Mouse (Mus musculus) layer of hippocampus, postnatal 10 days (tissue): ENCODE measurements around the gene Car12. TPM values are rescaled to one million over a fixed set of nuclear protein-coding genes. Genes with fewer than 3 reads are reported as not detected.
"Not testable (repeated sequence)": the region's sequence is repeated elsewhere in the genome, so short reads cannot be mapped to it uniquely, and the experiment has no call there.

ENCODE experiments used
- DNase-seq, 2 experiments: peaks; one replicate each; pipeline ENCODE4 v3.0.0; 2021; ENCODE audit warnings: low spot score in 2 of 2
- total RNA-seq, 2 experiments: library from RNA; stranded (reverse); gene quantifications; 2 replicates each; pipeline ENCODE4 v1.2.3; 2021

Gene Car12
- total RNA-seq, 2 experiments from 2014 or later: 26.1 to 30.4 TPM

- no peak for DNase-seq
These were observed 47.5 kb downstream of the Car12 start for GRCm38 (mm10) chr9:66760991-66761390.

- no peak for DNase-seq
These were observed 55.2 kb downstream of the Car12 start for GRCm38 (mm10) chr9:66768721-66769120.

DNA sequence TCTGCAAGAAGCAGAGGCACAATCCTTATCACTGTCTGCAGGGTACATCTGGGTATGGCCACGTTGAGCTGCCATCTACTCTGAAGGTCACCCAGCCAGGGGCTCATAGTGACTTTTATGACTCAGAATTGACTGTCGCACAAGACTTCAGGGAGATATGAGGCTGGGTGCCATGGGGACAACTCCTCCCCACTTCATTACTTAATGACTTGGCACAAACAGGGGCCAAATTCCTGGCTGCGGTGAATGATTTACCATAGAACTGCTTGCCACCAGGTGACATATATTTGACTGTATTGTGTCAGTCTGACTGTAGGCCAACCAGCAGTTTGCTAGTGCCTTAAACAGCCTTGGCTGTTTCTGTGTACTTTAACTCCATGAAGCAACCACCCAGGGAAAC is 55.8 kb downstream of the Car12 start:
- DNase-seq: no peak

DNA sequence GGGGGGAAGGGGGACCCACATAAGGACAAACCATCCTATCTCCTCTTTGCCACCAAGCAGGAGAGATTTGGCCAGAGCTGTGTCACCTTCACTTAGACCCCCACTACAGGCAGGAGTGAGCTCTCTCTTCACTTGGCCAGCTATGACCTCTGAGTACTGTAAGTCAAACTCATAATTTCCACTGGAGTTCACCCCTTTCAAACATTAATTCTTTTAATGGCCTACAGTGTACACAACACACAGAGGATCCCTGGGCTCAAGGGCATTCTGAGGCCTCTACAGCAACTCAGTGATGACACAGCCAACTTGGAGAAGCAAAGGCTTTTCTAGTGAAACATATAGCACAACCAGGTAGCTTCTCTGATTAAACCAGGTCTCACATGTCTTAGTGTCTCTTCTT is 57.2 kb downstream of the Car12 start:
- DNase-seq: no peak

DNA sequence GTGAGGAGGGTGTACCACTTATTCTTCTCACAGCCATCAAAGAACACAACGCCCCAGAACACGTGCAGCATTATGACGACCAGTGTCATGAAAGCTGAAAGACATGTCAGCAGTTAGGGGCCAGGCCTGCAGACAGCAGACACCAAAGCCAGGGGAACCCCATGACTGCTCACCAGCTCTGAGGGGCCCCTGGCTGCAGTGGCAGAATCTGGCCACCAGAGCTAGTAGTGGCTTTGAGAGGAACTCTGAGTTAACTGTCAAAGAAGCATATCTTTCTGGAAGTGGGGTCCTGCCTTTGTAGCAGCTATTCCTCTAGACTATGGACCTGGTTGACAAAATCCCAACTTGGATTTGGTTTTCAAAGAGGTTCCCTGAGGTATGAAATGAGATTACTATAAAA is 71.1 kb downstream of the Car12 start:
- DNase-seq: not testable (repeated sequence)

GRCm38 (mm10) chr9:66787821-66788220 is 74.3 kb downstream of the Car12 start:
- peak in 1 of 2 experiments; percentile 32 for DNase-seq

DNA sequence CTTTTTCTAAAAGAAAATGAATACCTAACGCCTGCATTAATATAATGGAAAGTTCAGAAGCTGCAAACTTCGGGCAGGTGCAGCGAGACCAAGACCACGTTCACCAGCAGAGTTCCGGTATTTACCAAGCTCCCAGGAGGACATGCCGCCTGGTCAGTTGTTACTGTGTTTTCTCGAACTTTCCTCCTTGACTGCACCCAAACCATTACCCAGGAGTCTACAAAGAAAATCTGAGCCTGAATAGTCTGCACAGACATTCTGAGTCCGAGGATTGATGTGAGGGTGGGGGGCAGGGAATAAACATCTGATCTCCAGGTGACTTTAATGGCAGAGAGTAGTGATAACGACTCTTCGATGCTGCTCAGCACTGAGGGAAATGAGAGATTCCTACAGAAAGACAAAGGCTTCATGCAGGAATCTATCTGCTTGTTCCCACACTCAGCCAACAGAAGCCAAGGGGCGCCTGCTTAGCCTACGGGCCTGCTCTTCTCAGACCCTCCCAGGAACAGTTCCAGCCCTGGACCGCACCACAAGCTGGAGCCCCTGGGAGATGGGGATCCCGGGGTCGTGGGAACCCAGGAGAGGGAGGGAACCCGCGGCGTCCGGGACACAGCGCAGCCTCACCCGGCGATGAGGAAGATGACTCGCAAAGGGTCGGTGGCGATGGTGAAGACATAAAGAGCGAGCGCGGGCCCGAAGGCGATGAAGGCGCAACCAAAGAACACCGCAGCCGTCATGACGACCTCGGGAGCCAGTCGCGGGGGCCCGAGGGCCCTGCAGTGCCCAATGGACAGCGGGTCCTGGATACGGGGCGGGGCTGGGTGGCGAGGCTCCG is 81.4 kb downstream of the Car12 start:
- DNase-seq: no peak

GRCm38 (mm10) chr9:66795464-66796324 is 82.2 kb downstream of the Car12 start, which contains the start of gene Aph1b:
Gene Aph1b, minus strand, starts transcription at chr9:66795490.
- peak; percentile 89 to 94 for DNase-seq

GRCm38 (mm10) chr9:66796739-66797138 is 83.3 kb downstream of the Car12 start, which contains the start of gene Gm10647:
Gene Gm10647, plus strand, starts transcription at chr9:66797039.
- DNase-seq: no peak

DNA sequence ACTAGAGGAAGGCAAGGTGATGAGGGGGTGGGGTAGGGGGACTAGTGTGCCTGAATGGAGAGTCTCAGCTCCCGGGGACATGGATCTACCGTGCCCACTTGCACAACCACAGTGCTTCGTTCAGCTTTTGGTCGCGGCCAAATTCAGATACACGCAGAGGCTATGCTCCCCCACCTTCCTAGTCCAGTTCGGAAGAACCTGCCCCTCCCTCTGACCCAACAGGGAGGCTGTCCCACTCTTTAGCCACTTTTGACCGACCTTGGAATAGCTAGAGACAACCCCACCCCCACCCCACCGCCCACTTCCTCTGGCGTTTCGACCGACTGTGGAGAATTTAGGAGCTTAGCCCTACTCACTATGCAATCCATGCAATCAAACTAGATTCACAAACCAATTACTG is 88.5 kb downstream of the Car12 start:
- DNase-seq: no peak

DNA sequence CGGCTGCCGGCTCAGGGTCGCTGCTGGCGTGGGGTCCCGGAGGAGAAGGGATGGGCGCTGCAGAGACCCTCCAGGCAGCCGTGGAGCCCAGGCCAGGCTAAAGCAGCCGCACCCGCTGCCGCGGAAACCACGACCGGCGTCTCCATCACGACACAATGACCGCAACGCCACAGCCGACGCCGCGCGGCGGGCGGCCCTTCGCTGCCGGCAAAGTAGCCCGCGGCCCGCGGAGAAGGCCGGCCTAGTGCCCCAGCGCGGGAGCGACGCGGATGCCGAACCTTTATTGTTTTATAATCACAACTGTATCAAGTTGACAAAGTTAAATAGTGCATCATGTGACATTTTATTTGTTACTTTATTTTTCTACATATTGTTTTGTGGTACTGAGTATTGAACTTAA is 92.5 kb downstream of the Car12 start:
- not testable (repeated sequence) for DNase-seq

DNA sequence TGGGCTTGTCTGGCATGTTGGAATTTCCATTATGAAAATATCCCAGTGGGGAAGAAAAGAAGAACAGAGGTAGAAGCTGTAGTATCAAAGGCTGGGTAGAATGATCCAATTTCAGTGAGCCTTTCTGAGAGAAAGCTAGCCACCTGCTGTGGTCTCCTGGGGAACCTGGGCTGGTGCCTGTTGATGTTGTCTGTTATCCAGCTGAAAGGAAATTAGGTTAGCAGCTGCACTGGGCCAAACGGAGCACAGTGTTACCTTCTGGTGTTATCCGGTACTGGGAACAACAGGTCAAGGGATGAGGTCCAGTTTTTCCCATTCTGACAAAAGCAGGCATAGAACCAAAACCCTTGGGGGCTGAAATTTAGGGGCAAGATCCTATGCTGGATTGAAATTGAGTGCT is 99.9 kb downstream of the Car12 start:
- no peak for DNase-seq

Other genes with a start within 250 kb of the Car12 start
- under 1 TPM; 0.32 to 0.56 TPM for gene Fbxl22, start 199.1 kb upstream of the Car12 start, total RNA-seq
- 10 to 100 TPM; 46.9 to 47.4 TPM for gene Usp3, start 120.5 kb upstream of the Car12 start, total RNA-seq
- gene Aph1b, start 81.8 kb downstream of the Car12 start, total RNA-seq: 10 to 100 TPM; 26.7 to 27.4 TPM
- gene Gm10647, start 83.4 kb downstream of the Car12 start, total RNA-seq: under 1 TPM; 0.38 to 0.73 TPM
- gene Aph1c, start 121.0 kb downstream of the Car12 start, total RNA-seq: 1 to 10 TPM; 4.4 to 5.4 TPM
- gene Rab8b, start 206.0 kb downstream of the Car12 start, total RNA-seq: 10 to 100 TPM; 27.1 to 31.3 TPM
- gene Rps27l, start 232.4 kb downstream of the Car12 start, total RNA-seq: 10 to 100 TPM; 45.4 to 52.1 TPM